Mouse (Mus musculus): Measurements from ENCODE around the gene Rexo2. TPM values are rescaled to one million over a fixed set of nuclear protein-coding genes. Genes with fewer than 3 reads are reported as not detected.

The Rexo2 gene
- total RNA-seq, 2 experiments from 2014 or later = 52.9 to 63.3 TPM

GRCm38 (mm10) chr9:48421029-48421428 lies 59.4 kb downstream of the Rexo2 start:
- DNase-seq = no peak
- intact Hi-C loops (cut with DNase I; ENCODE audit: low total_unique reads) = no loop called here

- intact Hi-C loops (cut with DNase I; ENCODE audit: low total_unique reads) = no loop called here
- DNase-seq = no peak
These were observed 60.0 kb downstream of the Rexo2 start for GRCm38 (mm10) chr9:48420437-48420836.

GRCm38 (mm10) chr9:48418829-48419228 lies 61.6 kb downstream of the Rexo2 start:
- DNase-seq = no peak
- intact Hi-C loops (cut with DNase I; ENCODE audit: low total_unique reads) = no loop called here

Small RNAs within 50 kb of the gene (microRNA-seq; reads per million reads assigned to microRNA genes)
- gene Gm23653 = 0 reads per million in 2 experiments

Other genes starting within 250 kb of the Rexo2 start
- under 1 TPM; 0.39 to 0.66 TPM for gene Nxpe2, start 127.2 kb downstream of the Rexo2 start, total RNA-seq (2021)
- 10 to 100 TPM; 15.7 to 16.3 TPM for gene Rbm7, start 14.7 kb upstream of the Rexo2 start, total RNA-seq (2021)
- gene Gm5617, start 14.8 kb upstream of the Rexo2 start, total RNA-seq (2021) = 10 to 100 TPM; 13.0 to 13.3 TPM
- gene Nnmt, start 124.5 kb upstream of the Rexo2 start, total RNA-seq (2021) = 1 to 10 TPM; 6.2 to 7.8 TPM